Mouse (Mus musculus) spleen, adult 2 months (tissue): Measurements from ENCODE around the gene Etnk2.

Source experiments
- CTCF ChIP-seq: fragments of 200-500 bp; IDR thresholded peaks from 2 replicates; pipeline ENCODE4 v1.5.1; 2011; ENCODE audit warnings: mild to moderate bottlenecking, inconsistent platforms; ENCODE audit not compliant: insufficient read depth, insufficient read length, insufficient replicate concordance; ENCODE audit errors: extremely low read depth
- POLR2A ChIP-seq: fragments of 200-500 bp; IDR thresholded peaks from 2 replicates; pipeline ENCODE4 v1.6.1; 2011; ENCODE audit warnings: low read depth, low read length, inconsistent platforms

DNA sequence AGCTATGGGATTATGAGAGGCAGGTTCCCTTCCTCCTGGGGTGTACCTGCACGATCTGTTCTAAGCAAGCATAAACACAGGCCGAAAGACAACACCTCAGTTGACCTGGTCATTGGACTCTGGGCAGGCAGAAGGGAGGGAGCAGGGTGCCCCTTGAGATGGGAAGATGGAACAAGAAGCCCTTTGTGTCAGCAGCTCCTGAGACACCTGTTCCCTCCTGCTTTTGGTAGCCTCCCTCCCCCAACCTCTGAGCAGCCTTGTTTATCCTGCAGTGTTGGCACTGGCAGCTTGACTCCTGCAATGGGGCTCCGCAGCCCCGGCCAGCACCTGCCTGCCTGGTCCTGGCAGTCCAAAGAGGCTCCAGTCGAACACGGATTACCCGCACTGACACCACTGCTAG is 51.7 kb downstream of the Etnk2 start:
- TF ChIP-seq POLR2A (no peak), CTCF (no peak)
